Mouse (Mus musculus) testis, adult 2 months (tissue): ENCODE results near the gene Ccdc85b.

Experiments
- CTCF ChIP-seq: fragments of 200-500 bp; IDR thresholded peaks from 2 replicates; pipeline ENCODE4 v1.5.1; 2012; ENCODE audit warnings: low read depth, mild to moderate bottlenecking, inconsistent platforms, low read length, moderate library complexity; ENCODE audit not compliant: control insufficient read depth, insufficient read depth, insufficient replicate concordance
- POLR2A ChIP-seq: fragments of 200-500 bp; IDR thresholded peaks from 2 replicates; pipeline ENCODE4 v1.6.1; 2012; ENCODE audit warnings: low read depth, mild to moderate bottlenecking, inconsistent platforms, low read length, moderate library complexity; ENCODE audit not compliant: control insufficient read depth

DNA sequence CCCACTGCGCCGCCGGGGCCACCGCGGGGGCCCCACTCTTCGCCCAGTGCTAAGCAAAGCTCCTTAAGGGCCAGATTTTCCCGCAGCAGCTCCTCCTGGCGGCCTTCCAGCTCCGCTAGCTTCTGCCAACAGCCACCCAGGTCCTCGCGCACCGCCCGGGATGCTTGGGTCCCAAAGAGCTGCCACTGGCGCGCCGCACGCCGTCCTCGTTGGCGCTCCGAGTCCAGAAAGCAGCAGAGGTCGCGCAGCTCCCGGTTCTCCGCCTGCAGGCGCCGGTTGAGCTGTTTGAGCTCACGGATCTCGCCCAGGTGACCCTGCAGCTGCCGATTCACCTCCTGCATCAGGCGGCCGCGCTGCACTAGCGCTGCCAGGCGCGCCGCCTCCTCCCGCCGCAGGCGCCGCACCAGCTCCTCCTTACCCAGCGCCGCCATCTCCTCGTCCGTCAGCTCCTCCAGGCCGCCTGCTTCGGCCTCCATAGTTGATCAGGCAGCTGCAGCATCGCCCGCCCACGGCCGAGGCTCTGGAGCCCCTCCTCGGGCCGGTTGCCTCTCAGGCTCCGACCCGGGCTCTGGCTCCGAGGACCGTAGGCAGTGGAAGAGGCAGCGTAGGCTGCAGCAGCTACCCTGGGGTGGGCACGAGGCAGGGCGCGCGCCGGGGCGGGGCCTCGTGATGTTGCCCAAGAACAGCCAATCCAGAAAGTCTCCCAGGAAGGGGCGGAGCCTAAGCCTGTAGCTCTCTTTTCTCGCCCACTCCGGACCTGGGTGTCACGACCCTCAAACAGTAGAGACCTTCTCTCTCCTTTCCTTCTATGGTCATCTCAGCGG lies 560 bp downstream of the Ccdc85b start:
- TF ChIP-seq CTCF (no peak), POLR2A (peak; percentile 54)
